Mouse (Mus musculus): Measurements from ENCODE around the gene Serpina1f.
"Not testable (repeated sequence)": the region's sequence is repeated elsewhere in the genome, so short reads cannot be mapped to it uniquely, and the experiment has no call there.

Serpina1f gene

DNA sequence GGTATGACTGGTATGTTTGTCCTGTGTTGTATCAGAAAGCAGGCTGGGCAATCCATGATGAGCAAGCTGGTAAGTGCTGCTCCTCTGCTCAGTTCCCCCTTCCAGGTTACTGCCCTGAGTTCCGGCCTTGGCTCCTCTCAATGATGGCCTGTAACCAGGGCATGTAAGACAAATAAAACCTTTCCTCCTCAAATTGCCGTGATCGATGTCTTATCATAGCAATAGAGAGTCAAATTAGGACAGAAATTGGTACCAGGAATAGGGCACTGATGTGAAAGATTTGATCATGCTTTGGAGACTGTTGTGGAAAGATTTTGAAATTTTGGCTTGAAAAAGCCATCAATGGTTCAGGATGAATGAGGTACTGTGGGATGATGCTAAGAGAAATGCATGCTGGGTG is 30.0 kb downstream of the Serpina1f start:
- DNase-seq (ENCODE audit: low read depth, low spot score): no peak

DNA sequence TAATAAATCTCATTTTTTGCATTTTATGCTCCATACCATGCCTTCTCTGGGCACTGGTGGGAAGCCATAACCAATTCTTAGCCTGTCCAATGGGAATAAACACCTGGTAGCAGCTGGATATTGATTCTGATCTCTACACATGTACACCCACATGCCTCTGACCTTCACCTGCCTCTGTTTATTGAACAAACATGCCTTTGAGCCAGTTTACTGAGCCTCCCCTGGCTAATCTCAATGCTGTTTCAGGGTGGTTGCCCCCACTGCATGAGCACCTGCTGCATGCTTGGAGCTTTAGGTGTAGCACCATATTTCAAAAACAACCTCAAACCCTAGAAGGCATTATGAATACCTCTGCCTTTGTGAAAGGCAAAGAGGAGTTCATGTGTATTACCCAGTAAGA is 33.3 kb downstream of the Serpina1f start:
- DNase-seq (ENCODE audit: low read depth, low spot score): not testable (repeated sequence)

DNA sequence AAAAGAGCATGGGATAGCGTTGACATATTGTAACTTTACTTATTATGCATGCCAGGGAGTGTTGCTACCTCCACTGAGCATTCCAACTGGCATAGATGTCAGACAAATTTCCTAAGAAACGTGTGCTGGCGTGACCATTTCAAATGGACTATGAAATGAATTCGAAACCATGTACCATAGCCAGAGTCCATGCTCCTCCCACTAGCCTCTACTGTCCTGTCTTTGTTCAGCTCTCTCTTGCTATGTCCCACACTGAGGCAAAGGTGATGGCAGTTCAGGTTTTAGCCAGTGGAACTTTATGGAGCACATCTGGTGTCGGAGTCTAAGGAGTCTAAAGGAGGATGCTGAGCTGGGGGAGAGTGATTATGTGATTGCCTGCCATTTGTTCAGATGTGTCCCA is 35.3 kb downstream of the Serpina1f start:
- no peak for DNase-seq (ENCODE audit: low read depth, low spot score)

DNA sequence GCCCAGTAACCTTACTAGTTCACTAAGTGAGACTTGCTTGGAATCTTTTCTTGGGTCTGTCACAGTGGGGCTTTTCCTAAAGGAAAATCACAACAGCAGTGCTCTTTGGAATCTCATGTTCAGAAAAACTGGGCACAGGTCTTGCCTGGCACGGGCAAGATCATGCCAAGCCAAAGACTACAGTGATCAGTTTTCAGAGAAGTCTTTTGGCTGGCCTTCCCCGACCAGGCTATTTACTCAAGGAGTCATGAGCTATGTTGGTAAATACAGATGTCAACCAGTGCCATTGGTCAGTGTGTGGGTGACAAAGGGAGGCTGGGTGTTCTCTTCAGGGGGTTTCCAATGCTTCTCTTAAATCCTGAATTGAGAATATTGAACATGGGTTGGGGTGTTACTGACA is 36.2 kb downstream of the Serpina1f start:
- no peak for DNase-seq (ENCODE audit: low read depth, low spot score)

DNA sequence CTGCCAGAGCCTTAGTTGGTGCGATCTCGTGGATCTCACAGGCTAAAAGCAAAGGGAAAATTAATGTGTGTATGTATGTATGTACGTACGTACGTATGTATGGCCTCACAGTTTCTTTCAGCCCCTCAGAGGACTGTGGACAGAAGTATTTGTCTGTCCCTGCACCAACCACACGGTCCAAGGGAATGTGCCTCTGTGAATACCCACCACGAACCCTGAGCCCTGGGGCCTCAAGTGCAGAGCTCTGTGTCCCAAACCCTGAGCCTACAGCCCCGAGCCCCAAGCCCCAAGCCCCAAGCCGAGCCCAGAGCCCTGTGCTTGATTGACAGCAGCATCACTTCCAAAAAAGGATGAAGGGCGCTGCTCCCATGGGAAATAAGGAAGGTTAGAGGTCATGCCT is 37.3 kb downstream of the Serpina1f start:
- DNase-seq (ENCODE audit: low read depth, low spot score): no peak

DNA sequence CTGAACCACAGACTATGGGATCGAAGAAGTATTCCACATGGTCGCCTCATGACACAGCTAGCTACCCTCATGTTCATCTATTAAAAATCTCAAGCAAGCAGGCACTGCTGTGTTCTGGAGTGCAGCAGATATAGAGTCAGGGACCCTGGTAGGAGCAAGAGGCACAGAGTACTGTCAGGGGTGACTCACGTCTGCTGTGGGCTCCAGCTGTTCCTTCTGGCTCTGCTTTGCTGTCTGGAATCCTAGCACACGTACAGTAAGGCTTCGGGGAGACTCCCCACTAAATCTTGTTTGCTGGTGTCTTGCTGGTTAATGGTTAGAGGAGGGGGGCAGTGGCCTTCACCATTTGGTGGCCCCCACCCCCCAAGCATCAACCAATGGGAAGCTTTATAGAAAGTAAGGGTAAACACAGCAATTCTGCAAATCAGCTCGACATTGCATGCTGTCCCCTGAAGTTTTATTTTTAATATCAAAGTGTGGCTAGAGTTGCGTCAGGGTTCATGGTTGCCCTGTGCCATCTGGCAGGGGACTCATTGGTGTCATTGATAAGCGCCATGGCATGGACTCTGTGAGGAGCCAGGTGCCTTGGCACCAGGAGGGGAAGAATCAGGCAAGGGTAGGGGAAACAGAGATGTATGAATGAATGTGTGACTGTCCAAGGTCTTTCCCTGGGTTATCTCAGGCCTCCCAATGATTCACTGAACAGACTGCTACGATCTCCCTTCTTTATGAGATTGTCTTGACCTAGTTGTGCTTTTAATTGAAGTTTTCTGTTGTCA is 38.3 kb downstream of the Serpina1f start, which contains the start of gene Serpina6:
Gene Serpina6, minus strand, starts transcription at position 365 of the 779 bp plus-strand sequence.
- DNase-seq (ENCODE audit: low read depth, low spot score): no peak

DNA sequence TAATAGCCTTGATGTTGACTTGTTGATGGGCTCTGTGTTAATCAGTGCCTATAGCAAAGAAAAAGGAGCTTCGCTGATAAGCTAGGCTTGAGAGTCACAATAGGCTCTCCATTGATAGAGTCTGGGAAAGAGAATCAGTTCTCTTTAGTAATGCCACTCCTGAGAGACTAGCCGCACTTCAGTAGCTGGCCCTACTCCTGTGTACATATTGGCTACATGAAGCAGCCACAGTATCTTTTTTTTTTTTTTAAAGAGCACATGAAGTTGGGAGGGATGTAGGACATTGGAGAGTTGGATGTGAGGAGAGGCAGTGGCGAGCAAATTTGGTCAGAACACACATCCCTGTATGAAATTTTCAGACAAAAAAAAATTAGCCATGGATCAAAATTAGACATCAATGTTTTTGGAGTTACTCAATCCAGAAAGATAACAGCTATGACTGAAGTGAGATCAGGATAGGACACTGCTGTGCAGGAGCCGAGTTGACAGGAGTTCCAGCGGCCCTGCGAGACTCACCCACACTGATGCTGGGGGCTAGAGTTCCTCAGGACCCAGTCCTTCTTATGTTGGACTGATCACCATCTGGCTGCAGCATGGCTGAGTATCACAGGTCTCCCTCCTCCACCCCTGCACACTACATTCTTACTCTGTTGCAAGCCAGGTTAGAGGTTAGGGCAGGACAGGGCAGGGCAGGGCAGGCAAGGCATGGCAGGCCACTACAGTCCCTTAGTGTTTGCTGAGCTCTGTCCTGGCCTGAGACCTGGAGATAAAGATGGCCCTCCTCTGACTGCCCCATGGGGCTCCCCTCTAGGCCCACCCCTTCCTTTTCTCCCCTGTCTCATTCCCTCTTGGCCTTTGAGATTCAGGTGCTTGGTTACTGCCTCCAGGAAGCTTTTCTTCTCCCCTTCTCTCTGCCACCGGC is 39.9 kb downstream of the Serpina1f start:
- DNase-seq (ENCODE audit: low read depth, low spot score): no peak

DNA sequence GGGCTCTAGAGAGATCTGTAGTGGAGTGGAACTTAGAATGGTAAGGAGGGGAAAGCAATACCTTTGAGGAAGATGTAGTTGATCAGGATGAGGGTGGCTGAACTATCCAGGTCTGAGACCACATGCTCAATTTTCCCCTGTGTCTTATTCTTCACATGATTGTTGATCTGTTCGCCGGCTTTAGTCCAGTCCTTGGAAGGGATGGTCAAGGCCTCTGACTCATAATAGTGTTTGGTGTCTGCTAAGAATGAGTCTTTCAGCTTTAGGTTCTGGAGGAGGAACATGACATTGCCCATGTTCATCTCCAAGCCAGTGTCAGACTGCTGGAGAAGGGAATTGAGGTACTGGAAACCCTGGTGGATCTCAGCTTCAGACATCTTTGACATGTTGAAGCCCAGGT is 41.5 kb downstream of the Serpina1f start:
- no peak for DNase-seq (ENCODE audit: low read depth, low spot score)

DNA sequence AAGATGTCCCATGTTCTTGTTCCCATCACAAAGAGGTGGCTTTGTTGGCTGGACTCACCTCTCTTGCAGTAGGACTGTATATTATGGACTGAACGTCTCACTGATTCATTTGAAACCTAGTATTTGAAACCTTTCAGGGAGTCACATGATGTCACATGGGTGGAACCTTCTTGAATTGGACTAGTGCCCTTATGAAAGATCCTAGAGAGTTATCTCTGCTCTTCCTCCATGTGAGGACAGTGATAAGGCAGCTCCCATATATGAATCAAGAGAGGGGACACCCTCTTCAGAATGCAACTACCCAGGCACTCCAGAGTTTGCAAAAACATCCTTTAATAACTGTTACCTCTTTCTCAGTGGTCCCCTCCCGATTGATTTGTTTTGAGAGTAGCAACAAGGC is 49.0 kb downstream of the Serpina1f start:
- DNase-seq (ENCODE audit: low read depth, low spot score): no peak

DNA sequence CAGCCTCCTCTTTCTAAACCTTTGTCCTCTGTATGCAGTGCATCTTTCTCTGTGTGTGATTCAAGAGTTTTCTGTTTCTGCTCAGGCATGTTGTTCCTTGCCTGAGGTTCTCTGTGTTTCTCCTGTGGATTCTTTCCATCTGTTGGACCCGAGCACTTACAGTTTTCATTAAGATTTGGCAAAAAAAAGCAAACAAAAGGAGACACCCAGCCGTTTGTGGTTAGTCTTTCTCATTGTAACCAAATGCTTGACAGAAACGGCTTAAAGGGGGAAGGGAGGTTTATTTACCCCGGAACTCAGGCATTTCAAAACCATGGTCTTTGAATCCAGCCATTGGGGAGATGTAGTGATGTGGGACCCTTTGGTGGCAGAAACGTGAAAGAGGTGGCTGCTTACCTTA is 50.7 kb downstream of the Serpina1f start:
- no peak for DNase-seq (ENCODE audit: low read depth, low spot score)

DNA sequence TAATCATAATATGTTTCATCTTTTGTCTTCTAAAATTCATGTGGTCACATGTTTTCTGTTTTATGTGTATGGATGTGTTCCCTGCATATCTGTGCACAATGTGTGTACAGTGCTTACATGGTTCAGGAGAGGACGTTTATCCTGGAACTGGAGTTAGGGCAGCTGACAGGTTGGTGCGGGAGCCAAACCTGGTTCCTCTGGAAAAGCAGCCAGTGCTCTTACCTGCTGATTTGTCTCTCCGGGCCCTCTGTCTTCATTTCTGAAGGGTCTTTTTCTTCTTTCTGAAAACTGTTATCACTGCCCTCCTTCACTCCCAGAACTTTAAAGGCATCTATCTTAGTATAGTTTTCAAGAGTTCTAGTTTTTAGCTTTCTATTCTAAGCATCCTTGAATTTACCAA is 51.5 kb downstream of the Serpina1f start:
- no peak for DNase-seq (ENCODE audit: low read depth, low spot score)

DNA sequence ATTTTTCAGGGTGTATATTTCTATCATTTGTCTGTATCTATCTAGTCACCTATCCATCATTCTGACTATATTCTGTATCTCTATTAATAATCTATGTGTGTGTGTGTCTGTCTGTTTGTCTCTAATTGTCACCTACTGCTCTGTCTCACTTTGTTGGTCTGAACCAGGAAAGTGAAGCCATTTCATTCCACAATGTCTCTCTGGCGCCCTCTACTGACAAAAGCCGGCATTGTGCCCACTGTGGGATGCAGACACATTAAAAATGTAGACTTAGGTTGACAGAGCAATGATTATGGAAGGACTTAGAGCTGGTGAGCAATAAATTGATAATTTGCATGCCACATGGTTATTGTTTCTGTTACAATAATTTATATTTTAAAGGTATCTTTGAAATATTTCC is 52.0 kb downstream of the Serpina1f start:
- peak; percentile 78 for DNase-seq (ENCODE audit: low read depth, low spot score)

Data from 3T3-L1 (cell line).